31 mouse cellular contexts compared by ENCODE assay signal in genomic region chr12:106676566-106676965, GRCm38 (mm10).
DNase-seq lines count a peak whose midpoint lies in the region; ATAC-seq and TF ChIP-seq lines count a peak whose summit lies in the region.
"Had no signal": no experiment of that assay in that cellular context is flagged by ENCODE, and none has a peak within 500 bp of the region (broad histone marks: within the 10 kb centered on the region; RNA-seq: fewer than 3 reads in every experiment).

No protein-coding gene starts in this region.

- H3K4me1 ChIP-seq in embryonic facial prominence, embryonic 11.5 days (ENCODE audit: control insufficient read depth, insufficient read depth, low read length) = no peaks in the 10 kb centered on the region
- peaks cover 24% of the 10 kb centered on the region for H3K4me1 ChIP-seq in limb, embryonic 14.5 days (ENCODE audit: control insufficient read depth, insufficient read depth, low read length)
- H3K4me1 ChIP-seq: heart, embryonic 15.5 days; liver, embryonic 12.5 days; stomach, embryonic 15.5 days had no signal

- no peak overlapping the region for H3K4me2 ChIP-seq in embryonic facial prominence, embryonic 11.5 days (ENCODE audit: low read depth, low read length)
- no peak overlapping the region for H3K4me2 ChIP-seq in limb, embryonic 14.5 days (replicated peaks; ENCODE audit: low read depth, low read length, severe bottlenecking)
- H3K4me2 ChIP-seq: forebrain, embryonic 15.5 days; heart, embryonic 15.5 days; liver, embryonic 12.5 days; stomach, embryonic 15.5 days had no signal

- H3K4me3 ChIP-seq in embryonic facial prominence, embryonic 11.5 days (ENCODE audit: low read depth, low read length) = no peak overlapping the region
- no peak overlapping the region for H3K4me3 ChIP-seq in limb, embryonic 14.5 days (replicated peaks; ENCODE audit: low read length)
- H3K4me3 ChIP-seq: forebrain, embryonic 10.5 days; forebrain, embryonic 15.5 days; heart, embryonic 10.5 days; heart, embryonic 15.5 days; left cerebral cortex, adult 2 months; liver, embryonic 12.5 days; stomach, embryonic 15.5 days had no signal

- intact Hi-C loops in left cerebral cortex, postnatal 10 days (cut with DNase I) = no loop called here

- no peak overlapping the region for H3K27ac ChIP-seq in embryonic facial prominence, embryonic 11.5 days (replicated peaks; ENCODE audit: low read depth, low read length)
- 0 out of 2 replicates have a peak overlapping the region, but pooled peaks have one; percentile 4 for H3K27ac ChIP-seq in limb, embryonic 14.5 days (replicated peaks; ENCODE audit: low read depth, low read length)
- H3K27ac ChIP-seq: forebrain, embryonic 10.5 days; forebrain, embryonic 15.5 days; heart, embryonic 10.5 days; heart, embryonic 15.5 days; hindbrain, postnatal 0 days; left cerebral cortex, adult 2 months; liver, embryonic 12.5 days; macrophage; stomach, embryonic 15.5 days had no signal

- no peaks in the 10 kb centered on the region for H3K9me3 ChIP-seq in embryonic facial prominence, embryonic 11.5 days (replicated peaks; ENCODE audit: control insufficient read depth, low read length)
- no peaks in the 10 kb centered on the region for H3K9me3 ChIP-seq in limb, embryonic 14.5 days (ENCODE audit: control insufficient read depth, low read length)
- H3K9me3 ChIP-seq: forebrain, embryonic 10.5 days; forebrain, embryonic 15.5 days; heart, embryonic 10.5 days; heart, embryonic 15.5 days; liver, embryonic 12.5 days; stomach, embryonic 15.5 days had no signal

- WGBS in embryonic facial prominence, embryonic 11.5 days = 49% methylated on average over 7 of the region's 7 CpGs
- WGBS in limb, embryonic 14.5 days = 9% methylated on average over 7 of the region's 7 CpGs

- no peak for ATAC-seq in embryonic facial prominence, embryonic 11.5 days (replicated peaks; ENCODE audit: insufficient number of reproducible peaks, low FRiP score, low TSS enrichment, low read depth)
- peak; percentile 82 for ATAC-seq in limb, embryonic 14.5 days (ENCODE audit: low FRiP score, low read depth)
- ATAC-seq: activated CD4-positive, CD25-positive, alpha-beta regulatory T cell, adult 4 months; forebrain, embryonic 15.5 days; hindbrain, postnatal 0 days; intestine, embryonic 16.5 days; liver, embryonic 12.5 days; liver, postnatal 0 days; lung, postnatal 0 days had no signal

- peak; percentile 44 for DNase-seq in embryo, embryonic 11 days
- no peak for DNase-seq in embryo, embryonic 10 days (ENCODE audit: low spot score)
- DNase-seq in embryonic facial prominence, embryonic 11.5 days (ENCODE audit: low spot score) = peak; percentile 56
- DNase-seq in hindlimb bud, embryonic 11.5 days (ENCODE audit: extremely low spot score, low read depth, low spot score) = peak; percentile 50
- DNase-seq in limb, embryonic 14.5 days (ENCODE audit: low spot score) = peak; percentile 76
- DNase-seq in left cerebral cortex, postnatal 10 days (ENCODE audit: extremely low spot score in 1 of 2, low spot score in 2 of 2) = no peak
- DNase-seq in cerebellum, postnatal 14 days = no peak
- no peak for DNase-seq in retina, postnatal 1 day
- DNase-seq: adrenal gland, adult 2 months; adrenal gland, postnatal 36 days; cerebellum, adult 8-10 months; cerebellum, postnatal 36 days; kidney, adult 9 months; kidney, postnatal 14 days; liver, postnatal 0 days; midbrain, embryonic 14.5 days; right cerebral cortex, postnatal 25 days; thymus, postnatal 25 days had no signal

- H3K9ac ChIP-seq in embryonic facial prominence, embryonic 11.5 days (replicated peaks; ENCODE audit: low read length) = no peak overlapping the region
- H3K9ac ChIP-seq in limb, embryonic 14.5 days (ENCODE audit: low read depth, low read length, severe bottlenecking) = no peak overlapping the region
- H3K9ac ChIP-seq: forebrain, embryonic 15.5 days; heart, embryonic 15.5 days; liver, embryonic 12.5 days; liver, postnatal 0 days; stomach, embryonic 15.5 days had no signal

- 0 out of 2 replicates have a peak, but pooled peaks cover 2% of the 10 kb centered on the region for H3K27me3 ChIP-seq in embryonic facial prominence, embryonic 11.5 days (ENCODE audit: control insufficient read depth, insufficient read depth, low read length)
- H3K27me3 ChIP-seq in limb, embryonic 14.5 days (ENCODE audit: control insufficient read depth, insufficient read depth, low read length) = no peaks in the 10 kb centered on the region
- H3K27me3 ChIP-seq: CH12.LX; forebrain, embryonic 15.5 days; heart, embryonic 15.5 days; liver, embryonic 12.5 days; stomach, embryonic 15.5 days had no signal

- H3K36me3 ChIP-seq in embryonic facial prominence, embryonic 11.5 days (replicated peaks; ENCODE audit: control insufficient read depth, insufficient read depth, low read depth, low read length) = no peaks in the 10 kb centered on the region
- H3K36me3 ChIP-seq in limb, embryonic 14.5 days (ENCODE audit: control insufficient read depth, insufficient read depth, low read length) = no peaks in the 10 kb centered on the region
- H3K36me3 ChIP-seq: forebrain, embryonic 10.5 days; forebrain, embryonic 15.5 days; heart, embryonic 10.5 days; heart, embryonic 15.5 days; liver, embryonic 12.5 days; stomach, embryonic 15.5 days had no signal

- TF ChIP-seq POLR2A in limb, embryonic 14.5 days (IDR thresholded peaks at IDR 0.05; ENCODE audit: borderline replicate concordance, extremely low read depth, insufficient read depth, insufficient read length) = no peak

Comparison
In these comparisons a context has a peak if more than half of its experiments do, and no peak if none do; other contexts are left out.
1. DNase-seq: peak in embryo, embryonic 11 days (single experiment), embryonic facial prominence, embryonic 11.5 days (single experiment), hindlimb bud, embryonic 11.5 days (single experiment) and limb, embryonic 14.5 days (single experiment); none in embryo, embryonic 10 days (single experiment), left cerebral cortex, postnatal 10 days (0 of 2), cerebellum, postnatal 14 days (0 of 2) and retina, postnatal 1 day (single experiment).